Mouse (Mus musculus): ENCODE results near the gene Phtf2. TPM values are rescaled to one million over a fixed set of nuclear protein-coding genes. Genes with fewer than 3 reads are reported as not detected.

Gene Phtf2
- total RNA-seq, 2 experiments from 2014 or later = 4.3 to 14.6 TPM

Other genes with a start within 250 kb of the Phtf2 start
- 32.1 and 37.5 TPM in 2 replicates for gene Tmem60, start 67 bp upstream of the Phtf2 start, total RNA-seq (2015)
- 7.5 and 12.2 TPM in 2 replicates for gene Tmem60, start 67 bp upstream of the Phtf2 start, total RNA-seq (2017)
- 27.6 and 31.7 TPM in 2 replicates for gene Rsbn1l, start 74.3 kb upstream of the Phtf2 start, total RNA-seq (2015)
- 42.2 and 52.9 TPM in 2 replicates for gene Rsbn1l, start 74.3 kb upstream of the Phtf2 start, total RNA-seq (2017)
- gene Ptpn12, start 173.8 kb upstream of the Phtf2 start, total RNA-seq (2015) = 86.4 and 89.9 TPM in 2 replicates
- 35.2 and 48.5 TPM in 2 replicates for gene Ptpn12, start 173.8 kb upstream of the Phtf2 start, total RNA-seq (2017)